Mouse (Mus musculus) bone marrow macrophage, adult 2 months (primary cell): ENCODE data around the gene Nnat.

Source experiments
- CTCF ChIP-seq: IDR thresholded peaks from 2 replicates; pipeline ENCODE4 v1.5.1; 2012; ENCODE audit warnings: low read depth, mild to moderate bottlenecking, low read length, moderate library complexity
- POLR2A ChIP-seq: IDR thresholded peaks from 2 replicates; pipeline ENCODE4 v1.6.1; 2012; ENCODE audit warnings: mild to moderate bottlenecking, low read depth, low read length, borderline replicate concordance

- no peak for TF ChIP-seq CTCF
- no peak for TF ChIP-seq POLR2A
Measured at GRCm38 (mm10) chr2:157536476-157537081, 23.3 kb upstream of the Nnat start.
